Mouse (Mus musculus) liver, embryonic 11.5 days (tissue): ENCODE results near the gene Ice2. TPM values are rescaled to one million over a fixed set of nuclear protein-coding genes. Genes with fewer than 3 reads are reported as not detected.

Experiments
- ATAC-seq: fragments of 200-750 bp; cut with Nextera tagmentation; replicated peaks from 2 replicates; pipeline ENCODE4 v1.8.0; 2017; ENCODE audit warnings: moderate number of reproducible peaks, mild to moderate bottlenecking, moderate TSS enrichment, moderate library complexity; ENCODE audit not compliant: low FRiP score
- DNase-seq: peaks from one replicate; pipeline ENCODE4 v3.0.0-alpha.2; 2017; ENCODE audit warnings: low spot score
- H3K27ac ChIP-seq: fragments of 300-500 bp; sonication (generic); 2 replicates; pipeline ENCODE4 v1.5.1; 2014; ENCODE audit warnings: mild to moderate bottlenecking, low read depth, low read length, control low read depth
- H3K27me3 ChIP-seq: fragments of 300-500 bp; sonication (generic); replicated peaks from 2 replicates; pipeline ENCODE4 v1.6.1; 2014; ENCODE audit warnings: low read length, mixed read lengths; ENCODE audit not compliant: control insufficient read depth, insufficient read depth
- H3K36me3 ChIP-seq: fragments of 300-500 bp; sonication (generic); 2 replicates; pipeline ENCODE4 v1.6.1; 2014; ENCODE audit warnings: mild to moderate bottlenecking, low read length, moderate library complexity, mixed read lengths; ENCODE audit not compliant: control insufficient read depth, insufficient read depth
- H3K4me1 ChIP-seq: fragments of 300-500 bp; sonication (generic); replicated peaks from 2 replicates; pipeline ENCODE4 v1.6.1; 2014; ENCODE audit warnings: low read length, mixed read lengths; ENCODE audit not compliant: control insufficient read depth, insufficient read depth
- H3K4me2 ChIP-seq: fragments of 300-500 bp; sonication (generic); 2 replicates; pipeline ENCODE4 v1.6.1; 2014; ENCODE audit warnings: mild to moderate bottlenecking, control low read depth, moderate library complexity
- H3K4me3 ChIP-seq: fragments of 300-500 bp; sonication (generic); 2 replicates; pipeline ENCODE4 v1.5.1; 2014; ENCODE audit warnings: low read depth, low read length, control low read depth
- H3K9ac ChIP-seq: fragments of 300-500 bp; sonication (generic); 2 replicates; pipeline ENCODE4 v1.6.1; 2014; ENCODE audit warnings: low read depth, low read length, control low read depth
- H3K9me3 ChIP-seq: fragments of 300-500 bp; sonication (generic); 2 replicates; pipeline ENCODE4 v1.6.1; 2016; ENCODE audit warnings: low read length, inconsistent platforms, mixed read lengths; ENCODE audit not compliant: control insufficient read depth
- whole genome bisulfite sequencing: fragments of 180-500 bp; shearing (Covaris S2); extraction: QIAGEN DNeasy Blood & Tissue Kit; methylation state at CpG from one replicate; pipeline ENCODE4 v1.1.7; 2014; 5-methylcytosine and 5-hydroxymethylcytosine counted together
- polyA plus RNA-seq: library from polyadenylated mRNA; unstranded; fragments of >200 nt; fragmentation: Nextera tagmentation; extraction: Ambion mirVana; gene quantifications from 2 replicates; pipeline ENCODE4 v1.2.1, GENCODE M21; 2014

Ice2 gene
- polyA plus RNA-seq, 1 experiment from 2014 or later = 23.1 TPM

DNA sequence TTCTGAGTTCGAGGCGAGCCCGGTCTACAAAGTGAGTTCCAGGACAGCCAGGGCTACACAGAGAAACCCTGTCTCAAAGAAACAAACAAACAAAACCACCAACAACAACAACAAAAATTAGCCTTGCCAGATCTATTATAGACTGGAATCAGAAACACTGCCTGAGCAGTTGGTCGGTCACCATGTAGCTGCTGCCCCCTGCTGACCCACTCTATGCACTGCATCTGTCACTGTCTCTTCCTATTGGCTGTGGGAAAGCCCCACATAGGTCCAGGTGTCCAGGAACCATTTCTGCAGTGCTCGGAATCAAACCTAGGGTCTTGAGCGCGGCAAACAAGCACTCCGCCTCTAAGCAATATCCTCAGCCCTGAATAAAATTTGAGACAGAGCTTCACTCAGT, 29.6 kb upstream of the Ice2 start:
- Histone ChIP-seq H3K27ac (no peak overlapping the region), H3K9me3 (no peaks in the 10 kb centered on the region), H3K4me2 (no peak overlapping the region), H3K27me3 (no peaks in the 10 kb centered on the region; the same call in 1 of the 2 replicates), H3K36me3 (no peaks in the 10 kb centered on the region), H3K9ac (no peak overlapping the region), H3K4me1 (no peaks in the 10 kb centered on the region), H3K4me3 (no peak overlapping the region)
- DNase-seq = no peak
- 59% methylated on average over 8 of the region's 8 CpGs for WGBS
- ATAC-seq = no peak

- no peaks in the 10 kb centered on the region for H3K9me3 ChIP-seq
- DNase-seq = no peak
- no peak overlapping the region for H3K4me2 ChIP-seq
- H3K9ac ChIP-seq = no peak overlapping the region
- no peak overlapping the region for H3K27ac ChIP-seq
- no peak overlapping the region for H3K4me3 ChIP-seq
- no peaks in the 10 kb centered on the region for H3K27me3 ChIP-seq
- H3K4me1 ChIP-seq = no peaks in the 10 kb centered on the region
- 81% methylated on average over 11 of the region's 11 CpGs for WGBS
- no peak for ATAC-seq
- H3K36me3 ChIP-seq = no peaks in the 10 kb centered on the region
Observed at GRCm38 (mm10) chr9:69371046-69371724, 26.5 kb upstream of the Ice2 start.

DNA sequence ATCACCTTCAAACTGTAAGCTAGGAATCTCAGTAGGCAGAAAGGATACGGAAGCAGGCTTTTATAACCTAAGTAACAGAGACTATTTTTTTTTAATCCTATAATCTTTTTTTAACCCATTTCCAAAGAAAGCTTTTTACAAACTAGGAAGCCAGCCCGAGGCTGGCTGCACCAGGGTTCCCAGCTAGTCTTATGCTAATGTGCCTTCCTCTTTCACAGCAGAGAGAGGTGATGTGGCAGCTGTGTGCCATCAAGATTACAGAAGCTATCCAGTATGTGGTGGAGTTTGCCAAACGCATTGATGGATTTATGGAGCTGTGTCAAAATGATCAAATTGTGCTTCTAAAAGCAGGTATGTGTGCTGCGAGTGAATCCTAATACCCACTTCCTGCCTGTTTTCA, 24.8 kb upstream of the Ice2 start:
- ATAC-seq (no peak), DNase-seq (no peak)
- H3K4me1 ChIP-seq = no peaks in the 10 kb centered on the region
- no peaks in the 10 kb centered on the region for H3K27me3 ChIP-seq
- H3K4me3 ChIP-seq = no peak overlapping the region
- H3K9ac ChIP-seq = no peak overlapping the region
- WGBS = 60% methylated on average over 4 of the region's 4 CpGs
- H3K4me2 ChIP-seq = no peak overlapping the region
- H3K27ac ChIP-seq = no peak overlapping the region
- H3K9me3 ChIP-seq = no peaks in the 10 kb centered on the region
- H3K36me3 ChIP-seq = no peaks in the 10 kb centered on the region

DNA sequence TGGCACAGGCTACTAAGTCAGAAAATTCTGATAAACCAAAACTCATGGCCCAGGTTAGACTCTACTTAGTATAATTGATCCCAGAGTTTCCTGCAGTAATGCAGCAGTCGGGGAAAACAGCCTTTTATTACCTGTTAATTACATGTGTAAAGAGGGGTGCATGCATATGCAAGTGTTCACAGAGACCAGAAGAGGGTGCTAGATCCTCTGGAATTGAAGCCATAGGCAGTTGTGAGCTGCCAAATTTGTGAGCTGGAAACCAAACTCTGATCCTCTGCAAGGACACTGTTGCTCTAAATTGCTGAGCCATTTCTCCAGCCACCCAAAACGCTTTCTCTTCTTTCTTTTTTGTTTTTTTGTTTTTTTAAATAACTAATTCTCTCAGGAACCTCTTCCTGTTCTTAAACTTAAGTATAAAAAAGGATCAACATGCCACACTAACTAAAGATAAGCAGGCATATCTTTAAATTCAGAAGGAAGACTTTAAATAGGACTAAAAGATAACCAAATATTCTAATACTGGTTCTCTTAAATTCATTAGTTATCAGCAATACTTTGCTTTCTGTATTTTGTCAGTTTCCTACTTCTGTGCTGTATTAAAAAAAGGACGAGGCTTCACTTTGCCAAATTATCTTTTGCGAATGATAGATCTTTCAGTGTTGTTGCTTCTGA, 20.6 kb upstream of the Ice2 start:
- DNase-seq = no peak
- 78% methylated on average over 4 of the region's 4 CpGs for WGBS
- Histone ChIP-seq H3K9me3 (no peaks in the 10 kb centered on the region), H3K27ac (no peak overlapping the region), H3K4me3 (no peak overlapping the region), H3K36me3 (no peaks in the 10 kb centered on the region), H3K4me1 (no peaks in the 10 kb centered on the region), H3K4me2 (no peak overlapping the region), H3K9ac (no peak overlapping the region), H3K27me3 (no peaks in the 10 kb centered on the region)
- ATAC-seq = no peak

GRCm38 (mm10) chr9:69377654-69378045, 20.1 kb upstream of the Ice2 start:
- Histone ChIP-seq H3K9me3 (no peaks in the 10 kb centered on the region), H3K4me1 (no peaks in the 10 kb centered on the region), H3K4me2 (no peak overlapping the region), H3K4me3 (no peak overlapping the region), H3K36me3 (no peaks in the 10 kb centered on the region), H3K27me3 (no peaks in the 10 kb centered on the region), H3K27ac (no peak overlapping the region), H3K9ac (no peak overlapping the region)
- no peak for ATAC-seq
- DNase-seq = no peak
- WGBS = 75% methylated on average over 3 of the region's 3 CpGs

- no peak overlapping the region for H3K4me3 ChIP-seq
- 58% methylated on average over 1 of the region's 1 CpGs for WGBS
- ATAC-seq = no peak
Observed at GRCm38 (mm10) chr9:69380546-69380945, 17.2 kb upstream of the Ice2 start.

GRCm38 (mm10) chr9:69381741-69382140, 16.0 kb upstream of the Ice2 start:
- WGBS = 71% methylated on average over 7 of the region's 7 CpGs
- Histone ChIP-seq H3K27me3 (no peaks in the 10 kb centered on the region), H3K27ac (no peak overlapping the region), H3K9ac (no peak overlapping the region), H3K4me3 (no peak overlapping the region), H3K9me3 (no peaks in the 10 kb centered on the region), H3K4me2 (no peak overlapping the region), H3K4me1 (no peaks in the 10 kb centered on the region), H3K36me3 (no peaks in the 10 kb centered on the region)
- ATAC-seq (no peak), DNase-seq (no peak)

More at GRCm38 (mm10) chr9:69380546-69380945, 17.2 kb upstream of the Ice2 start:
- H3K27ac ChIP-seq = no peak overlapping the region
- no peaks in the 10 kb centered on the region for H3K27me3 ChIP-seq
- DNase-seq = no peak
- no peak overlapping the region for H3K9ac ChIP-seq
- H3K4me2 ChIP-seq = no peak overlapping the region
- no peaks in the 10 kb centered on the region for H3K9me3 ChIP-seq
- no peaks in the 10 kb centered on the region for H3K4me1 ChIP-seq
- H3K36me3 ChIP-seq = no peaks in the 10 kb centered on the region

GRCm38 (mm10) chr9:69384475-69384874, 13.2 kb upstream of the Ice2 start:
- no peak overlapping the region for H3K9ac ChIP-seq
- H3K4me1 ChIP-seq = no peaks in the 10 kb centered on the region
- no peaks in the 10 kb centered on the region for H3K36me3 ChIP-seq
- DNase-seq = no peak
- H3K27me3 ChIP-seq = no peaks in the 10 kb centered on the region
- no peak overlapping the region for H3K4me2 ChIP-seq
- no peak overlapping the region for H3K27ac ChIP-seq
- no peak overlapping the region for H3K4me3 ChIP-seq
- no peak for ATAC-seq
- no peaks in the 10 kb centered on the region for H3K9me3 ChIP-seq
- WGBS = 91% methylated on average over 17 of the region's 17 CpGs

DNA sequence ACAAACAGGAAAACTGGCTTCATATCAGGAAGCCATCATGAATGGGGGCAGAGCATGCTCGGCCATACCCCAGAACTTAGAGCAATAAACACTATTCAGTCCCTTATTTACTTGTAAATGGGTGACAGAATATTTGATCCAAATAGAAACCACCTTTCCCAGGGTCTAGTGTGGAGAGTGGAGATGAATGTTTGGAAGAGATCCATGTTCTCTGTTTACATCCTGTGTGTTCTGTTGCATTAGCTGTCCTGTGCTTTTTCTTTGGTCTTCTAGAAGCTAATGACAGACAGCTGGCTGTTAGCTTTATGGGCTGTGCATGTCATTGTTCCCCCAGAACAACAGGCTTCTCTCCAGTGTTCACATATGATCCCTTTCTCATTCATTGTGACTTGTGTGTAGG, 12.8 kb upstream of the Ice2 start:
- Histone ChIP-seq H3K9ac (no peak overlapping the region), H3K4me2 (no peak overlapping the region), H3K4me1 (no peaks in the 10 kb centered on the region), H3K27ac (no peak overlapping the region), H3K36me3 (no peaks in the 10 kb centered on the region), H3K4me3 (no peak overlapping the region), H3K9me3 (no peaks in the 10 kb centered on the region), H3K27me3 (no peaks in the 10 kb centered on the region)
- WGBS = 79% methylated on average over 1 of the region's 1 CpGs
- ATAC-seq (no peak), DNase-seq (no peak)
